Mouse (Mus musculus) liver, postnatal 0 days (tissue): ENCODE measurements at regions not wholly inside any gene's neighbourhood (a gene's known extent, or its start where the extent isn't known, plus 50 kb on each side); places are given as distances from the start of the nearest gene placed in this dataset.

Source experiments
- CTCF ChIP-seq: sonication (generic); IDR thresholded peaks from 2 replicates; pipeline ENCODE4 v1.5.1; 2016; ENCODE audit warnings: antibody characterized with exemption, low read depth
- EP300 ChIP-seq: IDR thresholded peaks from 2 replicates; pipeline ENCODE4 v1.6.1; 2016; ENCODE audit warnings: antibody characterized with exemption, low read depth, mild to moderate bottlenecking

DNA sequence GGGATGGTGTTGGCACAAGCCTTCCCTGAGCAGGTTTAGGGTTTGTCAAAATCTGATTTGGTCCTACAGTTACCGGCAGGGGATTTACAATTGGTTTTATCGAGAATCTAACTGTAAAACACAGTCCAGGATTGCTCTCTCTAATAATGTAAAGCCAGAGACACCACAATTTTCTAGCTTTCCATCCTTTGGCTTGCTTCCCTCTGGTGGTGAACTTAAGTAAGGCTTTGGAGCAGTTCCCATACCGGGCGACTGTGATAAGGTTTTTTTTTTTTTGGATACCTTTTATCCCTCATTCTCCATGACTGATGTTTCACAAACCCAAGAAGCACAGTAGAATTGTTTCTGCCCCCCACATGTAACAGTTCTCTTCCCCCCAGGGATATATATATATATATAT lies 195.3 kb downstream of the Tex13c3 start:
- TF ChIP-seq CTCF, result peak; percentile 45
- TF ChIP-seq EP300, result no peak
